Mouse (Mus musculus): ENCODE results near the gene Poc1b. TPM values are rescaled to one million over a fixed set of nuclear protein-coding genes. Genes with fewer than 3 reads are reported as not detected.

Gene Poc1b
- total and polyA plus RNA-seq, 3 experiments = 5.6 to 54.0 (median 17.4) TPM

DNA sequence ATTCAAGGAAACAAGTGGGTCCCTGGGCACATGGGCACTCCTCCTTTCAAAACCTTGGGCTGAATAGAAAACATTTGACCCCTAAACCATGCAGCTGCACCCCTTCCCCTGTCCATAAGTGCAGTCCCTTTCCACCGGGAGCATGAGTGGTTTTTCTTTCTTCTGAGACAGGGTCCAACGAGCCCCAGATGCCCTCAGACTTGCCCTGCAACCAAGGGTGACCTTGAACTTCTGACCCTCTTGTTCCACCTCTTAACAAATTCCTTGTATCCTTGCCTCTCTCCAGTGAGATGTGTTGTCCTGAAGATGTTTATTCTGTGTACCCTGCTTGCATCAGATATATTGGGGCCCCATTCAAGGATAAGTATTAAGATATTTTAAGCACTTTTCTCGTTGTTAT lies 6.7 kb downstream of the Poc1b start:
- TF ChIP-seq POLR2AphosphoS5 (IDR thresholded peaks at IDR 0.05; ENCODE audit: insufficient replicate concordance, low read depth, low read length) (no peak), TAL1 (conservative IDR thresholded peaks at IDR 0.05; ENCODE audit: low read depth, low read length) (no peak), GATA2 (IDR thresholded peaks at IDR 0.05; ENCODE audit: borderline replicate concordance, low read depth, low read length) (no peak), GATA1 (IDR thresholded peaks at IDR 0.05; ENCODE audit: borderline replicate concordance, low read length) (no peak), CTCF (IDR thresholded peaks at IDR 0.05; ENCODE audit: low read depth, low read length) (no peak)
- Histone ChIP-seq H3K36me3 (replicated peaks) (peaks cover 28% of the 10 kb centered on the region), H3K4me3 (ENCODE audit: low read depth, low read length) (no peak overlapping the region), H3K9me3 (replicated peaks) (peaks cover 4% of the 10 kb centered on the region), H3K4me1 (ENCODE audit: insufficient read depth, low read depth, low read length) (peaks cover 13% of the 10 kb centered on the region), H3K27me3 (ENCODE audit: insufficient read depth, low read length) (no peaks in the 10 kb centered on the region)
- DNase-seq (ENCODE audit: low spot score) (no peak), ATAC-seq (ENCODE audit: extremely low read depth, insufficient number of reproducible peaks, low FRiP score, poor library complexity, severe bottlenecking) (no peak)

GRCm38 (mm10) chr10:99114295-99114694 lies 7.5 kb downstream of the Poc1b start:
- TF ChIP-seq POLR2AphosphoS5 (IDR thresholded peaks at IDR 0.05; ENCODE audit: insufficient replicate concordance, low read depth, low read length) = no peak
- no peaks in the 10 kb centered on the region for H3K27me3 ChIP-seq (ENCODE audit: insufficient read depth, low read length)
- DNase-seq (ENCODE audit: low spot score) (no peak), ATAC-seq (ENCODE audit: extremely low read depth, insufficient number of reproducible peaks, low FRiP score, poor library complexity, severe bottlenecking) (no peak)
- peaks cover 11% of the 10 kb centered on the region for H3K4me1 ChIP-seq (ENCODE audit: insufficient read depth, low read depth, low read length)
- H3K9me3 ChIP-seq (replicated peaks) = peaks cover under 1% of the 10 kb centered on the region
- peaks cover 26% of the 10 kb centered on the region for H3K36me3 ChIP-seq (replicated peaks)
- H3K4me3 ChIP-seq (ENCODE audit: low read depth, low read length) = no peak overlapping the region

- TF ChIP-seq CTCF (IDR thresholded peaks at IDR 0.05; ENCODE audit: low read depth, low read length) = no peak
- TF ChIP-seq GATA2 (IDR thresholded peaks at IDR 0.05; ENCODE audit: borderline replicate concordance, low read depth, low read length) = no peak
- no peak for TF ChIP-seq GATA1 (IDR thresholded peaks at IDR 0.05; ENCODE audit: borderline replicate concordance, low read length)
- no peak for TF ChIP-seq POLR2AphosphoS5 (IDR thresholded peaks at IDR 0.05; ENCODE audit: insufficient replicate concordance, low read depth, low read length)
- no peak for TF ChIP-seq TAL1 (conservative IDR thresholded peaks at IDR 0.05; ENCODE audit: low read depth, low read length)
- no peaks in the 10 kb centered on the region for H3K9me3 ChIP-seq (replicated peaks)
- H3K4me3 ChIP-seq (ENCODE audit: low read depth, low read length) = no peak overlapping the region
- DNase-seq (ENCODE audit: low spot score) (no peak), ATAC-seq (ENCODE audit: extremely low read depth, insufficient number of reproducible peaks, low FRiP score, poor library complexity, severe bottlenecking) (no peak)
- H3K27me3 ChIP-seq (ENCODE audit: insufficient read depth, low read length) = no peaks in the 10 kb centered on the region
- H3K36me3 ChIP-seq (replicated peaks) = peaks cover 16% of the 10 kb centered on the region
- H3K4me1 ChIP-seq (ENCODE audit: insufficient read depth, low read depth, low read length) = peaks cover 11% of the 10 kb centered on the region
Observed at GRCm38 (mm10) chr10:99115471-99116236, 8.8 kb downstream of the Poc1b start.

DNA sequence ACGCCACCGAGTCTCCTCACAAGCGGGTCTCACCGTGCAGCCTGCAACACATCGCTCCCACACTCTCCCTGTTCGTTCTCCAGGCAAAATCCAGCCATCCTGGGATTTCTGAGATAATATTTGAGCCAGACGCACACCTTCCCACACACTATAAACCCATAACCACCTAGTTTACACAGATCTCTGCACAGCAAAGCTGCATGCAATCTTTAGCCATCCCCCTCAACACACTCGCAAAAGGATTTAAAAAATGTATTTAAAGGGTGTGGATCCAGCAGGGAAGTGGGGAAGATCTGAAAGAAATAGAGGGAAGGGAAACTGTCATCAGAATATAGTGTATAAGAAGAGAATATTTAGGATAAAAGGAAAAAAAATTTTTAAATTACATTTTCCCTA lies 9.4 kb downstream of the Poc1b start:
- no peaks in the 10 kb centered on the region for H3K27me3 ChIP-seq (ENCODE audit: insufficient read depth, low read length)
- peaks cover 10% of the 10 kb centered on the region for H3K36me3 ChIP-seq (replicated peaks)
- no peaks in the 10 kb centered on the region for H3K9me3 ChIP-seq (replicated peaks)
- no peak overlapping the region for H3K4me3 ChIP-seq (ENCODE audit: low read depth, low read length)
- TF ChIP-seq GATA1 (IDR thresholded peaks at IDR 0.05; ENCODE audit: borderline replicate concordance, low read length) (no peak), GATA2 (IDR thresholded peaks at IDR 0.05; ENCODE audit: borderline replicate concordance, low read depth, low read length) (no peak), TAL1 (conservative IDR thresholded peaks at IDR 0.05; ENCODE audit: low read depth, low read length) (no peak), POLR2AphosphoS5 (IDR thresholded peaks at IDR 0.05; ENCODE audit: insufficient replicate concordance, low read depth, low read length) (no peak), CTCF (IDR thresholded peaks at IDR 0.05; ENCODE audit: low read depth, low read length) (no peak)
- DNase-seq (ENCODE audit: low spot score) = no peak
- H3K4me1 ChIP-seq (ENCODE audit: insufficient read depth, low read depth, low read length) = peaks cover 5% of the 10 kb centered on the region
- no peak for ATAC-seq (ENCODE audit: extremely low read depth, insufficient number of reproducible peaks, low FRiP score, poor library complexity, severe bottlenecking)

DNA sequence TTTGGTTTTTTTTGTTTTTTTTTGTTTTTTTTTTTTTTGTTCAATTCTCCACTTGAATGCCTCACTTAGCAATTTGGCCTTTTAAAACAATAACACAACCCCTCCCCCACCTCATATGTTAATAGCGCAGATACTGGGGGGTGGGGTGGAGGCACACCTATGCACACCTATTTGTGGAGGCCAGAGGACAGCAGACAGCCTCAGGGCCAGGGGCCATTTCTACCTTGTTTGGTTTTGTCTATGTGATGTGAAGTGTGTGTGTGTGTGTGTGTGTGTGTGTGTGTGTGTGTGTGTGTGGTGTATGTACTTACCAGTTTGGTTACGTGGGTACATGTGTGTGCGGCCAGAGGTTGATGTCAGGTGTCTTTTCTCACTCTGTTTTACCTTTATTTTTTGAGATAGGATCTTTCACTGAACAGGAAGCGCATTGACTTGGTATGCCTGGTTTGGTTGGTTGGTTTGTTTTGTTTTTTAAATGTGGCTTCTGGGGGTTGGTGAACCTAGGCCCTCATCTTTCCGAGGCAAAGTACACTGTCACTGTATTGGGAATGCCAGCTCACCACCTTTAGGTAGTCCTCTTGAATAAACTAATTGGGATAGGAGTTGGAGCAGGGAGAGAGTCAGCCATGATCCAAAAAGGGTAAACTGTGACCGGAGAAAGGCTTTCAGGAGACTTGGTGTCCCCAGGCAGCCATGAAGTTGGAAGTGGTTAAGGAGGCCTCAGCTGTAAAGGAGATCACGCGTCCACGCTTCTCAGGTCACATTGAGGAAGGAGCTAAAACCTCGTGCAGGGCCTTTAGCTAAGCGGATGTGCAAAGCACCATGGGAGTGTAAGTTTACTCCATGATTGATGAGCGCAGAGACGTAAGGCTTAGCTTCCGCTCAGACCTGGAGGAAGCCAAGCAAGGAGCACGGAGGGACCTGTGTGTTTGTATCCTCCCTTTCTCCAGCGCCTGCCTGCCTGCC lies 10.1 kb downstream of the Poc1b start:
- no peak for TF ChIP-seq TAL1 (conservative IDR thresholded peaks at IDR 0.05; ENCODE audit: low read depth, low read length)
- no peak for TF ChIP-seq GATA1 (IDR thresholded peaks at IDR 0.05; ENCODE audit: borderline replicate concordance, low read length)

GRCm38 (mm10) chr10:99117876-99118275 lies 11.0 kb downstream of the Poc1b start:
- no peak for ATAC-seq (ENCODE audit: extremely low read depth, insufficient number of reproducible peaks, low FRiP score, poor library complexity, severe bottlenecking)
- H3K27me3 ChIP-seq (ENCODE audit: insufficient read depth, low read length) = no peaks in the 10 kb centered on the region
- DNase-seq (ENCODE audit: low spot score) = no peak
- no peak for TF ChIP-seq GATA1 (IDR thresholded peaks at IDR 0.05; ENCODE audit: borderline replicate concordance, low read length)
- TF ChIP-seq CTCF (IDR thresholded peaks at IDR 0.05; ENCODE audit: low read depth, low read length) = no peak
- TF ChIP-seq GATA2 (IDR thresholded peaks at IDR 0.05; ENCODE audit: borderline replicate concordance, low read depth, low read length) = no peak
- TF ChIP-seq POLR2AphosphoS5 (IDR thresholded peaks at IDR 0.05; ENCODE audit: insufficient replicate concordance, low read depth, low read length) = no peak
- peaks cover 8% of the 10 kb centered on the region for H3K36me3 ChIP-seq (replicated peaks)
- 0 out of 2 replicates have a peak, but pooled peaks cover 2% of the 10 kb centered on the region for H3K4me1 ChIP-seq (ENCODE audit: insufficient read depth, low read depth, low read length)
- H3K9me3 ChIP-seq (replicated peaks) = no peaks in the 10 kb centered on the region
- no peak overlapping the region for H3K4me3 ChIP-seq (ENCODE audit: low read depth, low read length)

More for the DNA sequence above, 10.1 kb downstream of the Poc1b start:
- no peaks in the 10 kb centered on the region for H3K9me3 ChIP-seq (replicated peaks)
- DNase-seq (ENCODE audit: low spot score) = no peak
- H3K36me3 ChIP-seq (replicated peaks) = peaks cover 8% of the 10 kb centered on the region
- no peak for ATAC-seq (ENCODE audit: extremely low read depth, insufficient number of reproducible peaks, low FRiP score, poor library complexity, severe bottlenecking)
- 0 out of 2 replicates have a peak, but pooled peaks cover 2% of the 10 kb centered on the region for H3K4me1 ChIP-seq (ENCODE audit: insufficient read depth, low read depth, low read length)
- H3K4me3 ChIP-seq (ENCODE audit: low read depth, low read length) = no peak overlapping the region
- no peaks in the 10 kb centered on the region for H3K27me3 ChIP-seq (ENCODE audit: insufficient read depth, low read length)

All from G1E (cell line).